Mouse (Mus musculus): ENCODE data around the gene Cnih1. TPM values are rescaled to one million over a fixed set of nuclear protein-coding genes. Genes with fewer than 3 reads are reported as not detected.

Cnih1 gene
- polyA plus RNA-seq, 1 experiment from 2014 or later: 218 TPM

Other genes starting within 250 kb of the Cnih1 start
- gene Cdkn3, start 27.9 kb downstream of the Cnih1 start, polyA plus RNA-seq (2014; fragmentation: Nextera tagmentation; extraction: Ambion mirVana): 5.2 and 8.4 TPM in 2 replicates
- gene Gmfb, start 33.8 kb upstream of the Cnih1 start, polyA plus RNA-seq (2014; fragmentation: Nextera tagmentation; extraction: Ambion mirVana): 161 and 163 TPM in 2 replicates
- gene Cgrrf1, start 43.7 kb upstream of the Cnih1 start, polyA plus RNA-seq (2014; fragmentation: Nextera tagmentation; extraction: Ambion mirVana): 23.5 and 26.2 TPM in 2 replicates
- 2.6 and 3.8 TPM in 2 replicates for gene Samd4, start 94.4 kb upstream of the Cnih1 start, polyA plus RNA-seq (2014; fragmentation: Nextera tagmentation; extraction: Ambion mirVana)

Data from neural tube, embryonic 14.5 days (tissue).